Mouse (Mus musculus): ENCODE results near the gene Casc4.
"Not testable (repeated sequence)": the region's sequence is repeated elsewhere in the genome, so short reads cannot be mapped to it uniquely, and the experiment has no call there.

The Casc4 gene

GRCm38 (mm10) chr2:121916047-121916970 lies 49.5 kb downstream of the Casc4 start:
- no peak for DNase-seq (ENCODE audit: low spot score in 2 of 2)

GRCm38 (mm10) chr2:121937624-121938023 lies 70.9 kb downstream of the Casc4 start:
- DNase-seq (ENCODE audit: low spot score in 2 of 2) = not testable (repeated sequence)

- DNase-seq (ENCODE audit: low spot score in 2 of 2) = no peak
These were observed 76.6 kb downstream of the Casc4 start for GRCm38 (mm10) chr2:121943364-121943763.

DNA sequence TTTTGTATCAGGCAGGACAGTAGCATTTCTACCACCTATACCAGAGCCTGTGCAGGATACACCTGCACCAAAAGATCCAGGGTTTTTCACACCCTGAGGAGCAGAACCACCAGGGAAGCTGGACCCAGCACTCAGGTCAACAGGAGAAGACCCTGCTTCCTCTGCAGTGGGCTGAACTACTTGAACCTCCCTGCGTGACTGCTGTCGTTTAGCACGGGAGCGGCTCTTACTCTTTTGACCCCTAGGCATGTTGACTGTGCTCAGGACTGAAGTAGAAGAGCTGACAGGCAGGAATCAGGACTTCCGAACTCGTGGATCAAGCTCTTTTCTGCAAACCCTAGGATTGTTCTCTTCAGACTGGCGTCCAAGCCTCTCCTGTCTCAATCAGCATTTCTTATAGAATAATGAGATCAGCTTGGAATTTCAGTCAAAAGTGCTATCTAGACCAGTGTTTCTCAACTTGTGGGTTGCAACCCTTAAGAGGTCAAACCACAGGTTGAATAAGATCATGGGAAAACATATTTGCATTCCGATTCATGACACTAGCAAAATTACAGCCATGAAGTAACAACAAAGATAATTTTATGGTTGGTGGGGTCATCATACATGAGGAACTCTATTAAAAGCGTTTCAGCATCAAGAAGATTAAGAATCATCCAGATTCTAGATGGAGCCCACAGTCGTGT lies 88.3 kb downstream of the Casc4 start:
- DNase-seq (ENCODE audit: low spot score in 2 of 2) = no peak

DNA sequence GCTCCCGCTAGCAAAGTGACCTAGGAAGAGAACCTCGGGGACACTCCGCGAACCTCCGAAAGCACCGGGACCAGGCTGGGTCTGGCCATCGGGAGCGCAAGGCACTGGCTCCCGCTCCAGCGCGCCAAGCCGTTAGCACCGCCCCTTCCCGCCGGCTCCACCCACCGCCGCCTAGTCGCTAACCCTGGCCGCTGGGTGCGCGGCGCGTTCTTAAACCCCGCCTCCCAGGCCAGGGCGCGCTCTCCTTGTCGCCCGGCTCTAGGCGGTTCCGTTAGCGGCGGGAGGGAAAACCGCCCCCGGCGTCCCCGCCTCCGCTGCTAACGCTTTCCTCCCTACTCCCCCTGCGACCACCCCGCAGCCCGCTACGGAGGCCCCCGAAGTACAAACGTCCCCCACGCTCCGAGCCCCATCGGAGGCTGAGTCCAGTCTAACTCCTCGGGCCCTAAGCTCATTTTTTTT lies 89.0 kb downstream of the Casc4 start, which contains the start of the genes Ctdspl2 and Mageb3:
Gene Ctdspl2, plus strand, starts transcription at position 237 of the 459 bp plus-strand sequence.
Gene Mageb3, minus strand, starts transcription at position 328 of the 459 bp plus-strand sequence.
- DNase-seq (ENCODE audit: low spot score in 2 of 2) = peak; percentile 95 to 96

DNA sequence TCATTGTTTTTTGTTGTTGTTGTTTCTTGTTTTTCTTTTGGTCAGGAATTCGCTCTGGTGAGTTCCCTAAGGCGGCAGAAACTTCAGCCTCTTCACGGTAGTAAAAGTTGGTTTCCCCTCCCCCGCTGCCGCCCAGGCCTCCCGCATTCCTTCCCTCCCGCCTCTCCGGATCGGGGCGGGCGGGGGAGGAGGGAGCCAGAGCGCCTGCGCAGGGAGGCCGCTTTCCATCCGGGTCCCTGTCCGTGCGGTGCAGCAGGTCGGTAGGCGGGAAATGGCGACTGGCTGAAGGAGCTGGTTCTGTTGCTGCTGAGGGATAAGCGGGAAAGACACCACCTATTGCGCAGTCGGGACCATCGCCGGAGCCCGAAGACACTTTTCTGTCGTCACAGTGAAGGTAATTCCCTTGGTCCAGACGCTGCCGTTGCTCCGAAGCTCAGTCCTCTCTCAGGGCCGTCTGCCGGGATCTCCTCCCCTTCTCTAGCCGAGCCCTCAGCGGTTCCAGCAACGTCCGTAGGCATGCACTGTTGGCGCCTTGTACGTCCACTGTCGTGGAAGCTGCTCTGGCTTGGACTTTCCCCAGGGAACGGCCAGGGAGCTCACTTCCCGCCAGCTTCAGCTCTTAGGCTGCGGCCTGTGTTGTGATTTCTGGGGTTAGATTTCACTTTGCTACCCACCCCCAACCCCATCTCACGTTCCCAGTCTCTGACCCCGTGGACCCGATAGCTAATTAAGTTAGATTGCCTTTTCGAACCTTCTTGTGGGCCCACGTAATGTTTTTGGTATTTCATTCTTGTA lies 89.7 kb downstream of the Casc4 start:
- peak; percentile 92 to 94 for DNase-seq (ENCODE audit: low spot score in 2 of 2)

DNA sequence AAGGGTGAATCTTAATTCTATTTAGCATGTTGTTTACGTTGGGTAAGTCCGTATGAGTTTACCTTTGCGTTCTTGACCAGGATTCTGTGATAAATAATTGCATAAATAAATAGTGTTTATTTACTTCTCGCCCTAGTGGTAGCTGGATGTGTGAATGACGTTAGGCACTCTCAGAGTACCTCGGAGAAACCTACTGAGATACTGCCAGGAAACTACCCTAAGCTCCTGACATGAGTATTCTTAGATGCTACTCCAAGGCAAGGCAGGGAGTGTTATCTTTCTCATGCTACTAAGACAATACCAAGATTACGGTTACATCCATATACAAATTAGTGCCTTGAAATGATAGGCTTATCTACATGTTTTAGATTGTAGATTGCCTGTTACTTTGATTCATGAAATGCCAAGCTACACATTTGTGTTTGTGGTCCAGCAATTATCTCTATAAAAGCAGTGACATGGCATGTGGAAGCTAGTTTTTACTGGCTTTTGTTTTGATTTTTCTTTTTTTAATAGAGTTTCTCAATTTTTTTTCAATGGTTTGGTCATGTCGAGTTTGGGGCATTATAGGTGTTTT lies 90.5 kb downstream of the Casc4 start:
- no peak for DNase-seq (ENCODE audit: low spot score in 2 of 2)
